Mouse (Mus musculus) forebrain, embryonic 15.5 days (tissue): Measurements from ENCODE around the gene Cyp19a1. TPM values are rescaled to one million over a fixed set of nuclear protein-coding genes. Genes with fewer than 3 reads are reported as not detected.

Experiments
- ATAC-seq: fragments of 200-750 bp; cut with Nextera tagmentation; replicated peaks from 2 replicates; pipeline ENCODE4 v1.8.0; 2017; ENCODE audit warnings: mild to moderate bottlenecking, moderate TSS enrichment, moderate library complexity
- H3K27ac ChIP-seq: fragments of 300-500 bp; sonication (generic); replicated peaks from 2 replicates; pipeline ENCODE4 v1.5.1; 2015; ENCODE audit warnings: mild to moderate bottlenecking, inconsistent platforms
- H3K27me3 ChIP-seq: fragments of 300-500 bp; sonication (generic); 2 replicates; pipeline ENCODE4 v1.6.1; 2015; ENCODE audit warnings: inconsistent platforms
- H3K36me3 ChIP-seq: fragments of 300-500 bp; sonication (generic); 2 replicates; pipeline ENCODE4 v1.6.1; 2015; ENCODE audit warnings: mild to moderate bottlenecking, inconsistent platforms
- H3K4me1 ChIP-seq: fragments of 300-500 bp; sonication (generic); 2 replicates; pipeline ENCODE4 v1.6.1; 2015; ENCODE audit warnings: inconsistent platforms
- H3K4me2 ChIP-seq: fragments of 300-500 bp; sonication (generic); replicated peaks from 2 replicates; pipeline ENCODE4 v1.6.1; 2015; ENCODE audit warnings: mild to moderate bottlenecking, inconsistent platforms
- H3K4me3 ChIP-seq: fragments of 300-500 bp; sonication (generic); 2 replicates; pipeline ENCODE4 v1.5.1; 2015; ENCODE audit warnings: mild to moderate bottlenecking, inconsistent platforms
- H3K9ac ChIP-seq: fragments of 300-500 bp; sonication (generic); replicated peaks from 2 replicates; pipeline ENCODE4 v1.6.1; 2015; ENCODE audit warnings: mild to moderate bottlenecking, inconsistent platforms
- H3K9me3 ChIP-seq: fragments of 300-500 bp; sonication (generic); 2 replicates; pipeline ENCODE4 v1.6.1; 2016; ENCODE audit warnings: inconsistent platforms
- WGBS: fragments of 180-500 bp; shearing (Covaris S2); methylation state at CpG from one replicate; pipeline ENCODE4 v1.1.7; 2015; ENCODE audit warnings: mixed read lengths; 5-methylcytosine and 5-hydroxymethylcytosine counted together
- polyA plus RNA-seq: library from polyadenylated mRNA; unstranded; fragments of >200 nt; fragmentation: Nextera tagmentation; extraction: Ambion mirVana; gene quantifications from 2 replicates; pipeline ENCODE4 v1.2.1, GENCODE M21; 2015

The Cyp19a1 gene
- polyA plus RNA-seq: 0.40 and 1.1 TPM in 2 replicates

DNA sequence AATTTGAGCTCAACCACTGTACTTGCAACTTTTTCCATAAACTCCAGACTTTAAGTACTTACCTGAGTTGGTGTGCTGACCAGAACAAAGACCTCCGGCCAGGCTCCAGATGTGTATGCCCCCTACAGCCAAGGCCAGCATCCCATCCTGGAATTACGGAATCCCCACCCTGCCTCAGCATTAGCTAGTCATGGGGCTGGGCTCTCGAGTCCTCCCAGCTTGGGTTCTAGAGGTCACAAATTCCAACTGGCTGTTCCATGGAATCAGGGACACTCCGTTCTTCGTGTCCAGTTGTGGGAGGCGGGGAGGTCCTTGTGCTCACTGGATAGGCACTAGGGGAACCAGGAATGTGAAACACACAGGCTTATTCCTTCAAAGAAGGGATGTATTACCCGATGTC is at the start of gene Cyp19a1:
Gene Cyp19a1, minus strand, starts transcription at position 101 of the 400 bp plus-strand sequence.
- Histone ChIP-seq H3K27me3 (no peaks in the 10 kb centered on the region), H3K36me3 (no peaks in the 10 kb centered on the region), H3K9me3 (no peaks in the 10 kb centered on the region), H3K4me3 (no peak within 1 kb of the TSS), H3K4me1 (no peaks in the 10 kb centered on the region), H3K4me2 (no peak within 1 kb of the TSS), H3K9ac (no peak within 1 kb of the TSS), H3K27ac (no peak within 1 kb of the TSS)
- WGBS: 90% methylated on average over 7 of the region's 7 CpGs
- no peak for ATAC-seq

DNA sequence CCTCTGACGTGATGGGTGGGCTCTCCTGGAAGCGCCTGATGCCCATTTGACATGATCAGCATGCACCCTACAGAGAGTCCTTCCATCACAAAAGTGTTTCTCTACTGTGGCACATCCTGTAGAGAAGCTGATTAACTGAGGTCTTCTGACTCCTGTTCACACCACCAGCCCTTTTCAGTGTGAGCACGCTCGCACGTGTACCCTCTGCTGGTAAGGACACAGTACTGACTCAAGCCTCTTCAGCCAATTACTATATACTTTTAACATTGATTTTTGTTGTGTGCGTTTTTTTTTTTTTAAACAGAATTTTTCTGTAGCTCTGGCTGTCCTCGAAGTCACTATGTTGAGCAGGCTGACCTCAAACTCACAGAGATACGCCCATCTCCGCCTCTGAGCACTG is 48.5 kb upstream of the Cyp19a1 start:
- WGBS: 83% methylated on average over 9 of the region's 9 CpGs
- Histone ChIP-seq H3K27me3 (no peaks in the 10 kb centered on the region), H3K9me3 (no peaks in the 10 kb centered on the region), H3K4me2 (no peak overlapping the region), H3K9ac (no peak overlapping the region), H3K4me1 (0 out of 2 replicates have a peak, but pooled peaks cover 5% of the 10 kb centered on the region), H3K27ac (no peak overlapping the region), H3K36me3 (no peaks in the 10 kb centered on the region), H3K4me3 (no peak overlapping the region)
- ATAC-seq: no peak

DNA sequence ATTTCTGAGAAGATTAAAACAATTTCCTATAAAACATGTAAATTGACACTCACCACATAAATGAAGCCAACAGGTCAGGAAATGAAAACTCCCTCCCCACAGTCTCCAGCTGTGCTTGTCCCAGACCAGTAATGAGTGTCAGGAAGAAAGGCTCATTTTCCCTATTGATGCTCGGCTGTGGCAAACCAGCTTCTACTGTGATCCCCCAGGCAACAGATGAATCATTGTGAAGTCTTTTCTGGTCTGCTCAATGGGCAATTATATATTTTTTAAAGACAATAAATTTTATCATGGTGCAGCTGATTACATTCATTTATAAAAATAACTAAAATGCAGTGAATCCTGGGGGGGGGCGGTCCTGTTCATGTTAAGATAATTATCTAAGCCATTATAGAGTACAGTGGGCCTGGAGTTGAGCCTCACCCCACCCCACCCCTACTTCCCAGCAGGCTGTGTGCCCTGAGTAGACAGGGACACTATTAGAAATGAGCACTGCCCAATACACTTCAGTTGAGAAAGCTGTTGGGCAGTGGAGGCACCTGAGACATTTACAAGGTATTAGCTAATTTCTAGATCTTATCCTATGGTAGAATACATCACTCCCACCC is 40.9 kb upstream of the Cyp19a1 start:
- H3K9me3 ChIP-seq: no peaks in the 10 kb centered on the region
- peak; percentile 53; the same call in 1 of the 2 replicates for ATAC-seq
- H3K4me2 ChIP-seq: no peak overlapping the region
- no peak overlapping the region for H3K27ac ChIP-seq
- no peaks in the 10 kb centered on the region for H3K36me3 ChIP-seq
- H3K9ac ChIP-seq: no peak overlapping the region
- H3K27me3 ChIP-seq: no peaks in the 10 kb centered on the region
- 19% methylated on average over 2 of the region's 2 CpGs for WGBS
- peaks cover 4% of the 10 kb centered on the region; the same call in 1 of the 2 replicates for H3K4me1 ChIP-seq
- H3K4me3 ChIP-seq: no peak overlapping the region

DNA sequence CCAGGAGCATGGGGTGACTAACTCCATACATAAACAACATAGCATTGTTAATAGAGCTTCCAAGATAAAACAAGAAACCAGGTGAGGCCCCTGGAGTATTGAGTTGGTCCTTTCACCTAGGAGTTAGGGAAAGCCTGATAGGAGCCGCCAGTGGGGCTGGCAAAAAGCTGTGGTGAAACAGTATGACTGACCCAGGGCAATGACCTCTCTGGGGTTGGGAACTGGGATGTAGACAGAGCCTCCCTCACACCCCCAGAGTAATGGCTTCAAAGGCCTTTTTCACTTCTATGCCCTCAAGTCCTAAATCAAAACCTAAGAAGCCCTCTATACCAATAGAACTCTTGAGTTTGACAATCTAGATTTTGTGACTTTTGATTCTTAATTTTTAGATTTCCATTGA is 40.3 kb upstream of the Cyp19a1 start:
- no peak overlapping the region for H3K9ac ChIP-seq
- H3K27me3 ChIP-seq: no peaks in the 10 kb centered on the region
- 68% methylated on average over 1 of the region's 1 CpGs for WGBS
- no peak overlapping the region for H3K4me3 ChIP-seq
- H3K4me1 ChIP-seq: peaks cover 4% of the 10 kb centered on the region; the same call in 1 of the 2 replicates
- no peaks in the 10 kb centered on the region for H3K9me3 ChIP-seq
- no peak overlapping the region for H3K4me2 ChIP-seq
- no peaks in the 10 kb centered on the region for H3K36me3 ChIP-seq
- no peak overlapping the region for H3K27ac ChIP-seq
- ATAC-seq: no peak

DNA sequence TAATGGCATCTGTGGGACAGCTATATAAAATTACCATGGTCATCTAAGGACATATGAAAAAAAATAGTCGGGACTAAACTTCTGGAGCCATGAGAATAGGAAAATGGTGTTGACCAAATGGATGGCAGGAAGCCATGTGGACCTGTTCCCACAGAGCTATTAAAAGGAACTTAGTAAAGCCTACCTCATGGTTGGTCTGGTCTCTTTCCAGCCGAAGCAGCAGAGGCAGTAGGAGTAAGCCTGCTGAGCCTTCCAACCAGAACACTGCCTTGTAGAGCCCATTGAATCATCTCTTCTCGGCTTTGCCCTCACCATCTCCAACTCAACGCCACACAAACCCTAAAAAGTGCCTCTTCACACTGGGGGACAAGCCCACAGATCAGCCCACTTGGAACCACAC is 33.3 kb upstream of the Cyp19a1 start:
- 87% methylated on average over 4 of the region's 4 CpGs for WGBS
- ATAC-seq: no peak
- Histone ChIP-seq H3K27me3 (no peaks in the 10 kb centered on the region), H3K9me3 (no peaks in the 10 kb centered on the region), H3K9ac (no peak overlapping the region), H3K27ac (no peak overlapping the region), H3K4me3 (no peak overlapping the region), H3K4me2 (no peak overlapping the region), H3K4me1 (no peaks in the 10 kb centered on the region), H3K36me3 (no peaks in the 10 kb centered on the region)

DNA sequence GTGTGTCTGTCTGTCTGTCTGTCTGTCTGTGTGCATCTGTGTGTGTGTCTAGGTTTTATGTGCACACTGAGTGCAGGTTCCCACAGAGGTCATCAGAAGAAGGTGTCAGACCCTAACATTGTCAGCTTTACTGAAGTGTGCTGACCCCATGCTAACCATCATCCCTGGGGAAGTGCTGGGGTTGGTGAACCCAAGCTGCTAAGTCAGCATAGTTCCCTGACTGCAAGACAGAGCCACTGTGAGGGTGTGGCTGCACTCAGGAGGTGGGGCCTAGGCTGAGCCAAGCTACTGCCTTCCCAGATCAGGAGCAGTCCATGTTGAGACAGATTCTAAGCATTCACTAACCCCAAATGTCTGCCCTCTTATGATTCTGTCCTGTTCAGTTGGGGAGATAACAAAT is 31.9 kb upstream of the Cyp19a1 start:
- Histone ChIP-seq H3K9ac (no peak overlapping the region), H3K4me1 (no peaks in the 10 kb centered on the region), H3K9me3 (no peaks in the 10 kb centered on the region), H3K27me3 (no peaks in the 10 kb centered on the region), H3K27ac (no peak overlapping the region), H3K36me3 (no peaks in the 10 kb centered on the region), H3K4me2 (no peak overlapping the region), H3K4me3 (no peak overlapping the region)
- no peak for ATAC-seq

DNA sequence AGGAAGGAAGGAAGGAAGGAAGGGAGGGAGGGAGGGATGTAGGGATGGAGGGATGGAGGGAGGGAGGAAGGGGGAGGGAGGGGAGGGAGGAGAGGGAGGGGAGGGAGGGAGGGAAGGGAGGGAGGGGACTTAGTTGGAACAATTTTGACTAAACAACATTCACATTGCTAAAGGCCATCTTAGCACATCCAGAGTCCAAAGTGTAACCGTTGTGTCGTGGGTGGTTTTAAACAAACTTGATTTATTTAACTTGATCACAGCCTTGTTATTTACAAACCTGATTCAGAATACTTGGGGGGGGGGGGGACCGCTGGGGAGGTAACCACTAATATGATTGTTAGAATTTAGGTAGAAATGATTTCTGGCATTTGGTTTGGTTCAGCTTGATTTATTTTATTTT is 31.5 kb upstream of the Cyp19a1 start:
- no peak overlapping the region for H3K4me3 ChIP-seq
- H3K27ac ChIP-seq: no peak overlapping the region
- no peak overlapping the region for H3K9ac ChIP-seq
- no peak overlapping the region for H3K4me2 ChIP-seq
- no peaks in the 10 kb centered on the region for H3K27me3 ChIP-seq
- H3K36me3 ChIP-seq: no peaks in the 10 kb centered on the region
- 88% methylated on average over 3 of the region's 3 CpGs for WGBS
- ATAC-seq: no peak
- no peaks in the 10 kb centered on the region for H3K9me3 ChIP-seq
- no peaks in the 10 kb centered on the region for H3K4me1 ChIP-seq

DNA sequence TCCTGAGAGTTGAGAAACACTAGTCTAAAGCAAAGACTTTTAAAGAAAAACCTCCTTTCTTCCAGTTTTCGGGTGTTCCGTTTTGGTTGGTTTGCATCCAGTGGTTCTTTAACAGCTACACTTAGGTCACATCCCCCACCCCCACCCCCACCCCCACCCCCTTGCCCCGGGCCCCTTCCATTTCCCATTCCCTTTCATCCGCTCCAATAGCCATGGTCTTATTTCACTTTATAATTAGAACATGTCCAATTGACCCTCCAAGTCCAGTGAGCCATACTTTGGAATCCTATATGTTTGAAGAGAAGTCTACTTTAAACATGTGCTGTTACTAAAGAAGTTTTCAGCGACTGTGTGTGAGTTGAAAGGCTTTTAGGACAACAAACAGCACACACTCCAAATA is 19.9 kb upstream of the Cyp19a1 start:
- no peaks in the 10 kb centered on the region for H3K36me3 ChIP-seq
- no peak overlapping the region for H3K4me3 ChIP-seq
- peaks cover 8% of the 10 kb centered on the region for H3K4me1 ChIP-seq
- 45% methylated on average over 5 of the region's 5 CpGs for WGBS
- no peaks in the 10 kb centered on the region for H3K9me3 ChIP-seq
- no peak overlapping the region for H3K27ac ChIP-seq
- H3K4me2 ChIP-seq: no peak overlapping the region
- H3K27me3 ChIP-seq: 0 out of 2 replicates have a peak, but pooled peaks cover 4% of the 10 kb centered on the region
- no peak for ATAC-seq
- H3K9ac ChIP-seq: no peak overlapping the region

DNA sequence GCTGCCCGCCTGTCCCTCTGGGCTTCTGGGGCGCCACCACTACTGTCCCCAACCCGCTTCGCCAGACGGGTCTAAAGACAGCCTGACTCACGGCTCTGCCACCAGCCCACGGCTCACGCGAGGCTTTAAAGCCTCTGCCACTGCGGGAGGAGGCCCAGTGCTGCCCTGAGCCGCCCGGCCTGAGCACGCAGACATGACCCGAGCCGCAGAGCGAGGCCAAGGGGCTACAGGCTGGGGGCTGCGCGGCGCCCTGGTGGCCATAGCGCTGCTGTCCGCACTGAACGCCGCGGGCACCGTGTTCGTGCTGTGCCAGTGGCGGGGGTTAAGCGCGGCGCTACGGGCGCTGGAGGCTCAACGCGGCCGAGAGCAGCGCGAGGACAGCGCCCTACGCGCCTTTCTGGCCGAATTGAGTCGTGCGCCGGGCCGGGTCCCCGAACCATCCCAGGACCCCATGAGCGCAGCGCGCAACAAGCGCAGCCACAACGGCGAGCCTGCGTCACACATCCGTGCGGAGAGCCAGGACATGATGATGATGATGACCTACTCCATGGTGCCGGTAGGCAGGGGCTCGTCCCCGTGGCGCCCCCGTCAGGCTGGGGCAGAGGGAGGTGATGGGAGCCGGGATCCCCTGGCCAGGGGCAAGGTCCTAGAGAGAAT is 18.5 kb upstream of the Cyp19a1 start, which contains the start of gene Gldn:
Gene Gldn, plus strand, starts transcription at position 156 of the 657 bp plus-strand sequence.
- peak within 1 kb of the TSS; percentile 47 for H3K9ac ChIP-seq
- peak within 1 kb of the TSS; percentile 46 for H3K4me3 ChIP-seq
- peak; percentile 71 for ATAC-seq
- 3% methylated on average over 61 of the region's 61 CpGs for WGBS
- no peaks in the 10 kb centered on the region for H3K9me3 ChIP-seq
- H3K27me3 ChIP-seq: 0 out of 2 replicates have a peak, but pooled peaks cover 4% of the 10 kb centered on the region
- H3K27ac ChIP-seq: no peak within 1 kb of the TSS
- peaks cover 8% of the 10 kb centered on the region for H3K4me1 ChIP-seq
- H3K36me3 ChIP-seq: no peaks in the 10 kb centered on the region
- peak within 1 kb of the TSS; percentile 88 for H3K4me2 ChIP-seq

DNA sequence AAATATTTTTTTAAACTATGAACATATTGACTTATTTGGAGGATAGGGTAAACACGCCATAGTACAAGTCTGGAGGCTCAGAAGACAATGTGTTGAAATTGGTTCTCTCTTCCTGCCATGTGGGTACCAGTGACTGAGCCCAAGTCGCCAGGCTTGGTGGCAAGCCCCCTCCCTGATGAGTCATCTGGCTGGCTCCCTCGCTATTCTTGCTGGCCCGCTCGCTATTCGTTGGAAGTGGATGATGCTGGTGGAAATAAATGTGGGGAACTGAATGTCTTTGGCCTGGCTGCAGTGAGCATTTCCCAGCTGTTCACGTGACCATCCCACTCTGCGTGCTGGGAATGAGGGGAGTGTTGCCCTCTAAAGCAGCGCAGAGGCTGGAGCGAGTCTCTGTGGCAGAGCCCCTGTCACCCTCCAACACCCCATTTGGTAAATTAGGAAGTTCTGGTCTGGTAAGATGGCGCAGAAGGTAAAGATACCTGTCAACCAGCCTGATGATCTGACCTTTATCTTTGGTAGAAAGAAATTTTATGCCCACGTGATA is 11.2 kb upstream of the Cyp19a1 start:
- H3K9me3 ChIP-seq: no peaks in the 10 kb centered on the region
- H3K9ac ChIP-seq: no peak overlapping the region
- H3K36me3 ChIP-seq: no peaks in the 10 kb centered on the region
- 80% methylated on average over 12 of the region's 12 CpGs for WGBS
- no peak for ATAC-seq
- H3K4me1 ChIP-seq: no peaks in the 10 kb centered on the region
- H3K4me2 ChIP-seq: no peak overlapping the region
- no peaks in the 10 kb centered on the region for H3K27me3 ChIP-seq
- H3K4me3 ChIP-seq: no peak overlapping the region
- H3K27ac ChIP-seq: no peak overlapping the region

DNA sequence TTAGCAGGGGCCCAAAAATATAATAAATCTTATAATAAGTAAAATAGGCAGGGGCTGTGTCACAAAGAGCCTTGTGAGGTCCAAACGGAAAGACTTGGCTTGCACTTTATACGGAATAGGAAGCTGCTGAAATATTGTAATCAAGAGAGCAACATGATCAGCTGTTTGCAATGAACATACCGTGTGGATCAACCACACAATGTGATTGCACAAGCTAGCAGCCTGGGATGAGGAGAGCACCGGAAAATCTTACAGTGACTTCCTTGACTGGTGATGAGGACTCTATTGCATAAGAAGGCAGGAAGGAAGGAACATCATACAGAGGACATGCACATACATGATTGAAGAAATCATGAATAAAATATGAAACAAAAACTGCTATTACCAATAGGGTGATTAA is 7.4 kb upstream of the Cyp19a1 start:
- Histone ChIP-seq H3K27ac (no peak overlapping the region), H3K4me3 (no peak overlapping the region), H3K27me3 (no peaks in the 10 kb centered on the region), H3K4me1 (no peaks in the 10 kb centered on the region), H3K4me2 (no peak overlapping the region), H3K36me3 (no peaks in the 10 kb centered on the region), H3K9me3 (no peaks in the 10 kb centered on the region), H3K9ac (no peak overlapping the region)
- 92% methylated on average over 4 of the region's 4 CpGs for WGBS
- ATAC-seq: no peak

DNA sequence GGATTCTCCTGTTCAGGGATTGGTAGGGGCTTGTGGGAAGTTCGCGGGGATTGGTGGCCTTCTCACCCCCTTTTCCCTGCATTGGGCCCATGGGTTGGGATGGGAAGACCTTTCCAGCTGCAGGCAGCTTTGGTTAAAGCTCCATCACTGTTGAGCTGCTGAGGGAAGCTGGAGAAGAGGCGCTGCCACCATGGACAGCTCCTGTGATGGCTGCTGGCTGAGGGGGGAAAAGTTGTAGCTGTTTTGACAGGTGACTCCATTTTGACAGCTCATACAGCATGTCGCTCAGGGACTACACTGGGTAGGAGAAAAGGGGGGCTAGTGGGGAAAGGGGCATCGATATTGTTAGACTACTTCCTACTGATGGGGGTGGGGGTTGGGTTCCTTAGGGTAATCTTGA is 3.0 kb upstream of the Cyp19a1 start:
- Histone ChIP-seq H3K27ac (no peak overlapping the region), H3K4me3 (no peak overlapping the region), H3K9ac (no peak overlapping the region), H3K27me3 (no peaks in the 10 kb centered on the region), H3K4me2 (no peak overlapping the region), H3K4me1 (no peaks in the 10 kb centered on the region), H3K9me3 (no peaks in the 10 kb centered on the region), H3K36me3 (no peaks in the 10 kb centered on the region)
- WGBS: 46% methylated on average over 5 of the region's 5 CpGs
- no peak for ATAC-seq
